8 mouse cellular contexts compared by ENCODE assay signal in genomic region chr2:115856401-115857073, GRCm38 (mm10).
DNase-seq lines count a peak whose midpoint lies in the region; ATAC-seq lines count a peak whose summit lies in the region.

No protein-coding gene starts in this region.

- H3K9ac ChIP-seq in hindbrain, embryonic 11.5 days (ENCODE audit: low read depth, low read length), result peak overlapping the region; percentile 15
- H3K9ac ChIP-seq in midbrain, embryonic 12.5 days (replicated peaks), result no peak overlapping the region

- peak overlapping the region; percentile 25 for H3K4me3 ChIP-seq in hindbrain, embryonic 11.5 days (ENCODE audit: low read depth, low read length)
- H3K4me3 ChIP-seq in midbrain, embryonic 12.5 days, result peak overlapping the region; percentile 33

- H3K27ac ChIP-seq in hindbrain, embryonic 11.5 days (ENCODE audit: low read depth, low read length), result peak overlapping the region; percentile 83
- no peak overlapping the region for H3K27ac ChIP-seq in midbrain, embryonic 12.5 days (replicated peaks)

- H3K9me3 ChIP-seq in hindbrain, embryonic 11.5 days (ENCODE audit: control insufficient read depth, low read length), result no peaks in the 10 kb centered on the region
- no peaks in the 10 kb centered on the region for H3K9me3 ChIP-seq in midbrain, embryonic 12.5 days

- H3K4me1 ChIP-seq in hindbrain, embryonic 11.5 days (replicated peaks; ENCODE audit: control insufficient read depth, insufficient read depth, low read length), result peaks cover 2% of the 10 kb centered on the region
- H3K4me1 ChIP-seq in midbrain, embryonic 12.5 days, result peaks cover 57% of the 10 kb centered on the region

- H3K4me2 ChIP-seq in hindbrain, embryonic 11.5 days (replicated peaks; ENCODE audit: low read depth, low read length), result peak overlapping the region; percentile 42
- peak overlapping the region; percentile 60 for H3K4me2 ChIP-seq in midbrain, embryonic 12.5 days (replicated peaks)

- DNase-seq in heart, adult 11 months, result peak; percentile 53
- no peak for DNase-seq in heart, postnatal 25 days (ENCODE audit: low spot score)
- DNase-seq in MN1 (ENCODE audit: low spot score), result peak; percentile 15
- peak; percentile 60 for DNase-seq in hindbrain, embryonic 11.5 days (ENCODE audit: low spot score)
- DNase-seq in T-cell, adult 2 months (ENCODE audit: low spot score), result no peak
- DNase-seq in gastrocnemius, postnatal 25 days, result no peak

- 2% methylated on average over 13 of the region's 13 CpGs for WGBS in hindbrain, embryonic 11.5 days
- 1% methylated on average over 13 of the region's 13 CpGs for WGBS in midbrain, embryonic 12.5 days

- peaks cover 5% of the 10 kb centered on the region for H3K27me3 ChIP-seq in hindbrain, embryonic 11.5 days (ENCODE audit: control insufficient read depth, insufficient read depth, low read length)
- peaks cover 59% of the 10 kb centered on the region for H3K27me3 ChIP-seq in midbrain, embryonic 12.5 days

- H3K36me3 ChIP-seq in hindbrain, embryonic 11.5 days (ENCODE audit: control insufficient read depth, insufficient read depth, low read length), result no peaks in the 10 kb centered on the region
- H3K36me3 ChIP-seq in midbrain, embryonic 12.5 days, result no peaks in the 10 kb centered on the region

- intact Hi-C loops in heart, postnatal 25 days (cut with DNase I), result loop anchor here (1.0 to 2.0 kb wide), 2 partner anchors 215 to 340 kb away; no protein-coding TSS in a partner anchor

- ATAC-seq in hindbrain, embryonic 11.5 days (ENCODE audit: low FRiP score), result no peak
- ATAC-seq in midbrain, embryonic 12.5 days (ENCODE audit: low FRiP score, low read depth), result 0 out of 2 replicates have a peak, but pooled peaks have one; percentile 8
- ATAC-seq in CD4-positive, CD25-positive, alpha-beta regulatory T cell, adult 4 months, result no peak

Comparison
In these comparisons a context has a peak if more than half of its experiments do, and no peak if none do; other contexts are left out.
1. DNase-seq: peak in heart, adult 11 months (single experiment), MN1 (single experiment) and hindbrain, embryonic 11.5 days (single experiment); none in heart, postnatal 25 days (single experiment), T-cell, adult 2 months (single experiment) and gastrocnemius, postnatal 25 days (single experiment).